Mouse (Mus musculus) thymus, adult 18-20 months (tissue): ENCODE measurements at regions not wholly inside any gene's neighbourhood (a gene's known extent, or its start where the extent isn't known, plus 50 kb on each side); places are given as distances from the start of the nearest gene placed in this dataset.

Source experiments
- DNase-seq, 2 experiments: peaks; one replicate each; pipeline ENCODE4 v3.0.0; 2022; ENCODE audit warnings: mixed read lengths in 2 of 2

GRCm38 (mm10) chr11:20882756-20883155, 51.9 kb upstream of the Lgalsl start:
- DNase-seq = no peak

- no peak for DNase-seq
Observed at GRCm38 (mm10) chr11:20883907-20884306, 53.1 kb upstream of the Lgalsl start.

- DNase-seq = no peak
Observed at GRCm38 (mm10) chr11:20887044-20887443, 56.2 kb upstream of the Lgalsl start.

- no peak for DNase-seq
Observed at GRCm38 (mm10) chr11:20890479-20890878, 59.6 kb upstream of the Lgalsl start.

GRCm38 (mm10) chr11:20891711-20892110, 60.9 kb upstream of the Lgalsl start:
- DNase-seq = no peak

GRCm38 (mm10) chr11:20896277-20897123, 65.6 kb upstream of the Lgalsl start:
- no peak for DNase-seq

GRCm38 (mm10) chr11:20897468-20897867, 66.6 kb upstream of the Lgalsl start:
- DNase-seq = no peak

GRCm38 (mm10) chr11:20898558-20898957, 67.7 kb upstream of the Lgalsl start:
- no peak for DNase-seq

GRCm38 (mm10) chr11:20899766-20900165, 68.9 kb upstream of the Lgalsl start:
- DNase-seq = no peak

- DNase-seq = no peak
Observed at GRCm38 (mm10) chr11:20902001-20902400, 71.1 kb upstream of the Lgalsl start.

GRCm38 (mm10) chr11:20902910-20903309, 72.1 kb upstream of the Lgalsl start:
- no peak for DNase-seq

GRCm38 (mm10) chr11:20907996-20908395, 77.1 kb upstream of the Lgalsl start:
- no peak for DNase-seq

- DNase-seq = no peak
Observed at GRCm38 (mm10) chr11:20908471-20908870, 77.6 kb upstream of the Lgalsl start.

- no peak for DNase-seq
Observed at GRCm38 (mm10) chr11:20913042-20913441, 82.2 kb upstream of the Lgalsl start.

GRCm38 (mm10) chr11:20913598-20914296, 82.9 kb upstream of the Lgalsl start:
- DNase-seq = peak; percentile 66 to 69

GRCm38 (mm10) chr11:20914297-20914997, 83.6 kb upstream of the Lgalsl start:
- DNase-seq = no peak

- no peak for DNase-seq
Observed at GRCm38 (mm10) chr11:20915182-20915602, 84.3 kb upstream of the Lgalsl start.

- no peak for DNase-seq
Observed at GRCm38 (mm10) chr11:20915687-20916432, 85.0 kb upstream of the Lgalsl start.

GRCm38 (mm10) chr11:20916473-20916911, 85.6 kb upstream of the Lgalsl start:
- DNase-seq = no peak

- no peak for DNase-seq
Observed at GRCm38 (mm10) chr11:20916961-20917360, 86.1 kb upstream of the Lgalsl start.

GRCm38 (mm10) chr11:20917483-20917882, 86.6 kb upstream of the Lgalsl start:
- no peak for DNase-seq

GRCm38 (mm10) chr11:20923115-20923514, 92.3 kb upstream of the Lgalsl start:
- no peak for DNase-seq

- DNase-seq = no peak
Observed at GRCm38 (mm10) chr11:20929426-20929825, 98.6 kb upstream of the Lgalsl start.
